Mouse (Mus musculus) liver, adult 2 months (tissue): ENCODE results near the gene Nos1.

Source experiments
- CTCF ChIP-seq: fragments of 200-500 bp; IDR thresholded peaks from 2 replicates; pipeline ENCODE4 v1.5.1; 2011; ENCODE audit warnings: low read depth, low read length, control low read depth
- POLR2A ChIP-seq: fragments of 200-500 bp; IDR thresholded peaks from 2 replicates; pipeline ENCODE4 v1.6.1; 2011; ENCODE audit warnings: low read length, control low read depth; ENCODE audit not compliant: insufficient read depth; ENCODE audit errors: extremely low read depth

- no peak for TF ChIP-seq POLR2A
- TF ChIP-seq CTCF: no peak
These were observed 107.3 kb downstream of the Nos1 start for GRCm38 (mm10) chr5:117888126-117888525.
